Mouse (Mus musculus) testis, adult 2 months (tissue): Measurements from ENCODE around the gene Gm28305. TPM values are rescaled to one million over a fixed set of nuclear protein-coding genes. Genes with fewer than 3 reads are reported as not detected.

Source experiments
- H3K27ac ChIP-seq: fragments of 200-500 bp; 2 replicates; pipeline ENCODE4 v1.5.1; 2012; ENCODE audit warnings: low read depth, low read length; ENCODE audit not compliant: control insufficient read depth, insufficient read depth
- H3K27me3 ChIP-seq: fragments of 200-500 bp; 2 replicates; pipeline ENCODE4 v1.6.1; 2012; ENCODE audit warnings: mild to moderate bottlenecking, low read length, moderate library complexity; ENCODE audit not compliant: control insufficient read depth, insufficient read depth
- H3K36me3 ChIP-seq: fragments of 200-500 bp; 2 replicates; pipeline ENCODE4 v1.6.1; 2012; ENCODE audit warnings: mild to moderate bottlenecking, low read length; ENCODE audit not compliant: control insufficient read depth, insufficient read depth
- H3K4me1 ChIP-seq: fragments of 200-500 bp; 2 replicates; pipeline ENCODE4 v1.6.1; 2012; ENCODE audit warnings: low read length; ENCODE audit not compliant: control insufficient read depth, insufficient read depth
- H3K4me3 ChIP-seq: fragments of 200-500 bp; 2 replicates; pipeline ENCODE4 v1.5.1; 2012; ENCODE audit warnings: low read depth, mild to moderate bottlenecking, low read length, moderate library complexity, mixed read lengths; ENCODE audit not compliant: control insufficient read depth
- CTCF ChIP-seq: fragments of 200-500 bp; IDR thresholded peaks from 2 replicates; pipeline ENCODE4 v1.5.1; 2012; ENCODE audit warnings: low read depth, mild to moderate bottlenecking, inconsistent platforms, low read length, moderate library complexity; ENCODE audit not compliant: control insufficient read depth, insufficient read depth, insufficient replicate concordance
- POLR2A ChIP-seq: fragments of 200-500 bp; IDR thresholded peaks from 2 replicates; pipeline ENCODE4 v1.6.1; 2012; ENCODE audit warnings: low read depth, mild to moderate bottlenecking, inconsistent platforms, low read length, moderate library complexity; ENCODE audit not compliant: control insufficient read depth
- polyA plus RNA-seq: library from polyadenylated mRNA; depleted of rRNA; stranded (reverse); fragments of >200 nt; gene quantifications from 2 replicates; pipeline ENCODE4 v1.2.3, GENCODE M21; 2012

Gm28305 gene
- polyA plus RNA-seq, 1 experiment = not detected

DNA sequence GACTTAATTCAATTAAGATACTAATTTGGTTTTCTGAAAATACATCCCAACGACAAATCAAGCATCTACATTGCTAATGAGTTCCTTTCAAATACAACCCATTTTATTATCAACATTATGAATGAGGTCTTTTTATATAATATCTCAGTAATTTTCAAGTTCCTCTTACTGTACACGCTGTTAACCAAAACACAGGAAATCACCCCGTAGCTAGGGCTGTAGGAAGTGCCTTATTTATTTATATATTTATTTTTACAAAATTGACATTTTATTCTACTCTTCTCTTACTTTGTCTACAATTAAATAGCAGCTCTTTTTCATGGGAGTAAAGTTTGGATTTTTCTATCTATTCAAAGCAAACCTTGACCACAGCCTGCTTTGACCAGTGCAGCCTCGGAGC lies 720 bp upstream of the Gm28305 start:
- no peaks in the 10 kb centered on the region for H3K27me3 ChIP-seq
- no peak overlapping the region for H3K27ac ChIP-seq
- no peak overlapping the region for H3K4me3 ChIP-seq
- no peaks in the 10 kb centered on the region for H3K36me3 ChIP-seq
- TF ChIP-seq CTCF = no peak
- no peak for TF ChIP-seq POLR2A
- no peaks in the 10 kb centered on the region for H3K4me1 ChIP-seq

DNA sequence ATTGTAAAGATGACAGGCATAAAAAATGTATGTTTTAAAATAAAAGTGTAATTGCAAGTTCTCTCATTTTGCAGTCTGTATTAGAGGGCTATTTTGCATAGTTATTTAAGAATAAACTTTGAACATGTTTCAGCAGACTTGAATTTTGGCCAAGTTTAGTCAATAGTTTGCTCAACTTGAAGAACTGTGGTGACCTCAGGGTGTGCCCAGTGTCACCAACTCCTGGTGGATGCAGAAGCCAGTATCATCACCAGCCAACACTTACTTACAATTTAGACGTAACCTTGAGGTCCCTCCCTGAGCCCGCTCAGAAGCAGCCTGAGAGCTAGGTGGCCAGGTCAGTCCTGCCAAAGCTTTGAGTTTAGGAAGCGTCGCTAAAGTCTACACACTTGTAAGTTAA lies 3.2 kb downstream of the Gm28305 start:
- no peak for TF ChIP-seq CTCF
- TF ChIP-seq POLR2A = no peak
- no peaks in the 10 kb centered on the region for H3K27me3 ChIP-seq
- peaks cover 2% of the 10 kb centered on the region; the same call in 1 of the 2 replicates for H3K36me3 ChIP-seq
- H3K4me3 ChIP-seq = no peak overlapping the region
- H3K4me1 ChIP-seq = no peaks in the 10 kb centered on the region
- H3K27ac ChIP-seq = no peak overlapping the region

DNA sequence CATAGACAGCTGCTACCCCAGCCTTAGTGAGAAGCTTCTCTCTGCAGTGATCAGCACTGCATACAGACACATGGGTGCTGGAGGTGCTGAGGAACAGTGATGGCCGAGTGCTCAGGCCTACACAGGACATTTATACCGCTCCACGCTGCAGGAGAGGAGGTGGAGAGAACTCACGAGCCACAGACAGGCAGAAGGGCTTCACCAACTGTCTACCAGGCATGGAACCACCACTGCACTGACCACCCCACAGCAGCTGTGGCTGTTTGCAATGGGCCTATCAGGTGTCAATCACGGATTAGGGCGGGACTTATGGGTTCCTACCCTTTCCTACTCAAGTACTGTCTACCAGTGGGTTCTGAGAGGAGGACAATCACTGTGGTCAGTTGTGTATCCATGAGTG lies 10.6 kb downstream of the Gm28305 start:
- Histone ChIP-seq H3K27me3 (no peaks in the 10 kb centered on the region), H3K4me1 (no peaks in the 10 kb centered on the region), H3K4me3 (no peak overlapping the region), H3K27ac (no peak overlapping the region), H3K36me3 (peaks cover 4% of the 10 kb centered on the region)
- no peak for TF ChIP-seq CTCF
- no peak for TF ChIP-seq POLR2A

DNA sequence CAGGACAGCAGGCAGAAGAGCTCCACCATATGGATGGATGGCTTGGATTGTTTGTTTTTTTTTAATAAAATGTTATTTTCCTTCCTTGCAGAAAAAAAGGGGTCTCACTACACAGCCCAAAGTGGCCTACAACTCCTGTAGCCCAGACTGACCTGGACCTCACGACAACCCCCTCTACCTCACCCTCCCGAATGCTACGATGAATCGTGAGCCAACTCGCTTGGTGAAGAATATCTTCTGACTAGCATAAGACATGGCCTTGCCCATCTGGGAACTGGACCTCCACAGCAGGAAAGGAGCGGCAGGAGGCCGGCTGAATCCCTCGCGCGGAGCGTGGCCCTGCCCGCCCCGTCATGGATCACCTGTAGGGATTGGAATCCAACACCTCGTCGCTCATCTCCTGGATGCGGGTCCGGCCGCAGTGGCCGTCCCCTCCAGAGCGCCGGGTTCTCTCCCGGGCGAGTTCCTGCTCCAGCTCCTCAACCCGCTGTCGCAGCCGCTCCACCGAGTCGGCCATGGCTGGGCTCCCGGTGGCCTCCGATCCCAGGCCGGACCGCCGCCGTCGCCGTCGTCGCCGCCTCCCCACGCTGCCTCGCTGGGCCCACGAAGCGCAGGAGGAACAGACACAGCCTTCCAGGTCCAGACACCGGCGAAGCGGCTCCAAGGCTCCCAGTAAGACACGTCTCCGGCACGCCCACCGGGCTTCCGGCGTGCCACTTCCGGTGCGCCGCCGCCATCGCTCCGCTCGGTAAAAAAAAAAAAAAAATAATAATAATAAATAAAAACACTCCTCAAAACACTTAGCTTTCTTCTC lies 22.2 kb downstream of the Gm28305 start, which contains the start of gene Uba5:
TSS of gene Uba5 (minus strand) at position 705 of the 814 bp plus-strand sequence.
- Histone ChIP-seq H3K36me3 (no peaks in the 10 kb centered on the region), H3K27me3 (no peaks in the 10 kb centered on the region), H3K4me3 (peak within 1 kb of the TSS; percentile 93), H3K4me1 (peaks cover 5% of the 10 kb centered on the region), H3K27ac (peak within 1 kb of the TSS; percentile 81)
- TF ChIP-seq POLR2A (peak; percentile 58; the same call in 1 of the 2 replicates), CTCF (no peak)

DNA sequence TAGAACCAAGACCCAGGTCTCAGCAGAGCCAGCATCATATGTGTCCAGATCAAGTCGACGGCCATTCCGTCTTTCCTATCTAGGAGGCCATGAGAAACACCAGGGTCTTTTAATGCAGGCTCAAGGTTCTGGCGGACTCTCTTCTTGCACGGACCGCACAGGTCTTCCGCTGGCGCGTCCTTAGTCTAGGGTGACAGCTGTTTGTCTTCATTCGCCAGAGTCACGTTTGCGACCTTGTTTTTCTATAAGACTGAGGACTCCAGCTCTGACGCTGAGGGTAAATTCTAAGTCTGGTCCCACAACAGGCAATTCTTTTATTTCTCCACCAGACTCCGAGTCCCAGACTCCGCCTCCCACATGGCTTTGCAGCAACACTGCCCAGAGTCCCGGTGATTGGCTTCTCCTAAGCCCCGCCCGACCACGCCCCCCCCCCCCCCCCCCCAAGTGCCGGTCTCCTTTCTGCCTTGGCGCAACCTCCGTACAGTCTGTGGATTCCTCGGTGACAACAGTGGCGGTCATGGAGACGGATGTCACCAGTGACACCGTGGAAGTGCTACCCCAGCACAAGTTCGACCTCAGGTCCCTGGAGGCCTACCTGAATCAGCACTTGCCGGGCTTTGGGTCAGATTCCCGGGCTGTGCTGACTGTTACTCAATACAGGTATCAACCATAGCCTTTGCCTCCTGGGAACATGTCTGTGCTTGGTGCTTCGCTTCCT lies 22.9 kb downstream of the Gm28305 start, which contains the start of gene Acad11:
TSS of gene Acad11 (plus strand) at position 134 of the 718 bp plus-strand sequence.
- Histone ChIP-seq H3K27me3 (no peaks in the 10 kb centered on the region), H3K27ac (peak within 1 kb of the TSS; percentile 81), H3K4me1 (peaks cover 5% of the 10 kb centered on the region), H3K4me3 (peak within 1 kb of the TSS; percentile 93), H3K36me3 (no peaks in the 10 kb centered on the region)
- TF ChIP-seq CTCF (no peak), POLR2A (0 out of 2 replicates have a peak, but pooled peaks have one; percentile 3)

DNA sequence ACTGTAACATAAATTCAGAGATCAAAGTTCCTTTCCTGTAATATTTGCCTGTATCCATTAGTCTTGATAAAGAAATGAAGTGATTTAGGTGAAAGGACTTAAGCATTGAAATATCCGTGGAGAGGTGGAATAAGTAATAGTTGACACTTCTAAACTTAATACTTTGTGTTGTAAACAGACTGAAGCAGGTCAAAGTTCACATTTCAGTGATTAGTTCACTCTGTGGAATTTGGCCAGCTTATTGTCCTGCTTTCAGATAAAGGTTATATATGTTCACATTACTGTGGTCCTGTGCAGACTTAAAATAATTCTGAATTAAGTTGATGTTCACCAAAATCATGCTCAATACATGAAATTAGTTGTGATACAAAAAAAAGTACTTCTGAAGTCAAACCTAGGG lies 24.1 kb downstream of the Gm28305 start:
- Histone ChIP-seq H3K4me3 (no peak overlapping the region), H3K36me3 (no peaks in the 10 kb centered on the region), H3K27ac (no peak overlapping the region), H3K27me3 (no peaks in the 10 kb centered on the region), H3K4me1 (peaks cover 5% of the 10 kb centered on the region)
- TF ChIP-seq POLR2A (no peak), CTCF (no peak)

DNA sequence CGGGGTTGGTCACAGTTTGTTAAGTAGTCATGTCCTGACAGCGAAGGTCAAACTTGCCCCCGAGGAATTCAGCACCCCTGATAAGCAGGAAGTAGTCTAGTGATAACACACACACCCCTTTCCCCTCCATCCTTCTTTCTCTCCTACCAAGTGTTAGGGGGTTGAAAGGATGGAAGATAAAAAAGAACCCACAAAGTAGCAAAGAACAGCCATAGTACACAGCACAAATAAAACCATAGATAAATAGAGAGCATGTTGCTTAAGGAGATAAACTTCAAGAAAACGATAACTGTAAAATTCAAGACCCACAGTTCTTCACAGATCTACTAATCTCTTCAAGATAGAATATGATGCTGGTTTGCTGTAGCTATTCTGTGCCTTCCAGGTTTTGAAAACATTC lies 29.8 kb downstream of the Gm28305 start:
- TF ChIP-seq CTCF = no peak
- no peak for TF ChIP-seq POLR2A
- Histone ChIP-seq H3K4me3 (no peak overlapping the region), H3K36me3 (no peaks in the 10 kb centered on the region), H3K4me1 (no peaks in the 10 kb centered on the region), H3K27ac (no peak overlapping the region), H3K27me3 (no peaks in the 10 kb centered on the region)
